Mouse (Mus musculus): ENCODE measurements around the gene A730009L09Rik.

A730009L09Rik gene

GRCm38 (mm10) chr16:84514821-84515220 is at the start of gene A730009L09Rik:
Gene A730009L09Rik (plus strand): TSS chr16:84515121.
- DNase-seq (ENCODE audit: low spot score in 2 of 2), result no peak

GRCm38 (mm10) chr16:84465581-84466165 is 49.2 kb upstream of the A730009L09Rik start:
- DNase-seq (ENCODE audit: low spot score in 2 of 2), result no peak

- DNase-seq (ENCODE audit: low spot score in 2 of 2), result no peak
Observed at GRCm38 (mm10) chr16:84468898-84469297, 46.0 kb upstream of the A730009L09Rik start.

- no peak for DNase-seq (ENCODE audit: low spot score in 2 of 2)
Observed at GRCm38 (mm10) chr16:84469994-84470393, 44.9 kb upstream of the A730009L09Rik start.

GRCm38 (mm10) chr16:84473406-84473805 is 41.5 kb upstream of the A730009L09Rik start:
- DNase-seq (ENCODE audit: low spot score in 2 of 2), result no peak

GRCm38 (mm10) chr16:84474712-84475111 is 40.2 kb upstream of the A730009L09Rik start:
- no peak for DNase-seq (ENCODE audit: low spot score in 2 of 2)

GRCm38 (mm10) chr16:84476948-84477347 is 38.0 kb upstream of the A730009L09Rik start:
- no peak for DNase-seq (ENCODE audit: low spot score in 2 of 2)

- no peak for DNase-seq (ENCODE audit: low spot score in 2 of 2)
Observed at GRCm38 (mm10) chr16:84477528-84477927, 37.4 kb upstream of the A730009L09Rik start.

- DNase-seq (ENCODE audit: low spot score in 2 of 2), result no peak
Observed at GRCm38 (mm10) chr16:84477952-84478351, 37.0 kb upstream of the A730009L09Rik start.

- no peak for DNase-seq (ENCODE audit: low spot score in 2 of 2)
Observed at GRCm38 (mm10) chr16:84485931-84486330, 29.0 kb upstream of the A730009L09Rik start.

GRCm38 (mm10) chr16:84494818-84495217 is 20.1 kb upstream of the A730009L09Rik start:
- DNase-seq (ENCODE audit: low spot score in 2 of 2), result no peak

- no peak for DNase-seq (ENCODE audit: low spot score in 2 of 2)
Observed at GRCm38 (mm10) chr16:84495438-84495837, 19.5 kb upstream of the A730009L09Rik start.

GRCm38 (mm10) chr16:84507681-84508080 is 7.2 kb upstream of the A730009L09Rik start:
- no peak for DNase-seq (ENCODE audit: low spot score in 2 of 2)

- peak in 1 of 2 experiments; percentile 30 for DNase-seq (ENCODE audit: low spot score in 2 of 2)
Observed at GRCm38 (mm10) chr16:84521975-84522635, 7.2 kb downstream of the A730009L09Rik start.

- no peak for DNase-seq (ENCODE audit: low spot score in 2 of 2)
Observed at GRCm38 (mm10) chr16:84523061-84523460, 8.1 kb downstream of the A730009L09Rik start.

GRCm38 (mm10) chr16:84527375-84527774 is 12.5 kb downstream of the A730009L09Rik start:
- peak; percentile 2 to 40 for DNase-seq (ENCODE audit: low spot score in 2 of 2)

- DNase-seq (ENCODE audit: low spot score in 2 of 2), result no peak
Observed at GRCm38 (mm10) chr16:84532803-84533202, 17.9 kb downstream of the A730009L09Rik start.

- no peak for DNase-seq (ENCODE audit: low spot score in 2 of 2)
Observed at GRCm38 (mm10) chr16:84546059-84546458, 31.1 kb downstream of the A730009L09Rik start.

GRCm38 (mm10) chr16:84549122-84549521 is 34.2 kb downstream of the A730009L09Rik start:
- no peak for DNase-seq (ENCODE audit: low spot score in 2 of 2)

GRCm38 (mm10) chr16:84550445-84550844 is 35.5 kb downstream of the A730009L09Rik start:
- DNase-seq (ENCODE audit: low spot score in 2 of 2), result no peak

- no peak for DNase-seq (ENCODE audit: low spot score in 2 of 2)
Observed at GRCm38 (mm10) chr16:84553981-84554380, 39.1 kb downstream of the A730009L09Rik start.

GRCm38 (mm10) chr16:84558113-84558917 is 43.4 kb downstream of the A730009L09Rik start:
- no peak for DNase-seq (ENCODE audit: low spot score in 2 of 2)

Measured in urinary bladder, postnatal 36 days (tissue).